Mouse (Mus musculus): Measurements from ENCODE around the gene Glmp.
"Not testable (repeated sequence)": the region's sequence is repeated elsewhere in the genome, so short reads cannot be mapped to it uniquely, and the experiment has no call there.

The Glmp gene

GRCm38 (mm10) chr3:88375750-88376626 is 51.2 kb downstream of the Glmp start:
- DNase-seq (ENCODE audit: low read depth, low spot score), result peak; percentile 55

- not testable (repeated sequence) for DNase-seq (ENCODE audit: low read depth, low spot score)
These were observed 51.8 kb downstream of the Glmp start for GRCm38 (mm10) chr3:88376644-88377043.

- DNase-seq (ENCODE audit: low read depth, low spot score), result not testable (repeated sequence)
These were observed 53.8 kb downstream of the Glmp start, which contains the start of gene Bglap2 for GRCm38 (mm10) chr3:88378599-88378998. Gene Bglap2, minus strand, starts transcription at chr3:88378699.

Measured in ES-CJ7 (cell line).